Mouse (Mus musculus): ENCODE results near the gene Zfr2. TPM values are rescaled to one million over a fixed set of nuclear protein-coding genes. Genes with fewer than 3 reads are reported as not detected.
A peak's percentile ranks its signal among the peaks of the same experiment; 100 is the strongest.

Gene Zfr2
- polyA plus RNA-seq, 1 experiment = 77.6 TPM

DNA sequence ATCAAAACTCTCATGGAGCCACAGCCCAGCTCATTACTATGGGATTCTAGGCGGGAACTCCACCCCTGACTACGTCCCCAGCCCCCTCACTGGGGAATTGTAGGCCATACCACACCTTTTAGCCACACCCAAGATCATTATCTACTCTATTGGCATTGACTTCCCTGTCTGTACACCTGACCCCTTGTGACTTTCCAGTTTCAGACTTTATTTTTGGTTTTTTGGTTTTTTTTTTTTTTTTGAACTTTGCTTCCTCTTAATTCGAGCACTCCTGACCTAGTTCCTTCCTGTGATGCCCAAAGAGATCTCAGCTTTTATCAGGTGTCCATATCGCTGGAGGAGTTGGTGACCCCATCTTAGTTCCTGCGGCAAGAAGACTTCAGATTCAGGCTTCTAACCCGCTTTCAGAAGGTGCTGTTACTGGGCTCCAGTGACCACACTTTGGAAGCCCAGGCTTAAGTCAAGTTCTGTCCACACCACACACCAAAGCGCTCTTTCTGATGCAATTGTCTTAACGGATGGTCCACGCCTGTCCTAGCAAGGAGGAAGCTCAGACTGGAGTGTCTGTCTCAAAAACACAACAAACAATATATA, 58.7 kb downstream of the Zfr2 start, which contains the start of gene Tjp3:
TSS of gene Tjp3 (minus strand) at position 71 of the 594 bp plus-strand sequence.
- 81% methylated on average over 9 of the region's 9 CpGs for WGBS
- DNase-seq = no peak
- no peak for TF ChIP-seq CTCF (IDR thresholded peaks at IDR 0.05; ENCODE audit: borderline replicate concordance, insufficient read depth, low read depth, low read length)
- no peak for TF ChIP-seq POLR2A (IDR thresholded peaks at IDR 0.05; ENCODE audit: borderline replicate concordance, insufficient read depth, low read length)
- no peaks in the 10 kb centered on the region for H3K27me3 ChIP-seq (ENCODE audit: control insufficient read depth, insufficient read depth, low read length)
- H3K27ac ChIP-seq (ENCODE audit: insufficient read depth, low read length) = no peak within 1 kb of the TSS
- peaks cover 22% of the 10 kb centered on the region for H3K4me1 ChIP-seq (ENCODE audit: control insufficient read depth, insufficient read depth, low read length)
- no peak within 1 kb of the TSS for H3K4me3 ChIP-seq (replicated peaks; ENCODE audit: insufficient read depth, low read depth, low read length)

DNA sequence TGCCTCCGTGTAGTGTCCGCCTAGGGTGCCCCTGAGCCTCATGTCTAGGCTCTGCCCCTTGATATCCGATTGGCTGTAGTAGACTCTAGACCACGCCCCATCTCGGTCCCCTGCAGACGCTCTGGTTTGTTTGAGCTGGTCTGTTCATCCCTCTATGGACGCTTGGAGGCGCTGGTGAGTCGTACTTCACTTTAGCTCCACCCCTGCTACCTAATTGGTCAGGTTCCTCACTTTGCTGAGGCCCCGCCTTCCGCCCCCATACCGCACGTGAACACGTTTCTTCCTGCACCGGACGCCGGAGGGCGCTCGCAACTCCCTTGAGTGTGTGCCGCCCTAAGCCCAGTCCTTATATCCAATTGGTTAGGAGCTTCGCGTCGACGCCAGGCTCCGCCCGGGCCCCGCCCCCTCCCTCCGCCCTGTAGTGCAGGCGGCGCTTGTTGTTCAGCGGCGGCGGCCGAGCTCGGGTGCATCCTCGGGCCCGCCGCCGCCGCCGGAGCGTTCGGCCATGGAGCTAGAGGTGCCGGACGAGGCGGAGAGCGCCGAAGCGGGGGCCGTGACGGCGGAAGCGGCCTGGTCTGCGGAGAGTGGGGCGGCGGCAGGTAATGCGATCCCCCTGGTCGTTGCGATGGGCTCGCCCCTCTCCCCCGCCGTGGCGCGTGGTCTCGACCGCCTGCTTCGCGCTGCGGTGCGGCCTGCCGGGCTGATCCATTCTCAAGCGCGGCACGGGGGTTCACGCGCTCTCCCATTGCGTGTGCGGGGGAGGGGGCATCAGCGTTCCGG, 59.8 kb downstream of the Zfr2 start, which contains the start of gene Pip5k1c:
TSS of gene Pip5k1c (plus strand) at position 410 of the 780 bp plus-strand sequence.
- H3K27me3 ChIP-seq (ENCODE audit: control insufficient read depth, insufficient read depth, low read length) = no peaks in the 10 kb centered on the region
- under 1% methylated on average over 80 of the region's 80 CpGs for WGBS
- peak; percentile 100 for DNase-seq
- TF ChIP-seq CTCF (IDR thresholded peaks at IDR 0.05; ENCODE audit: borderline replicate concordance, insufficient read depth, low read depth, low read length) (peak; percentile 79), POLR2A (IDR thresholded peaks at IDR 0.05; ENCODE audit: borderline replicate concordance, insufficient read depth, low read length) (peak; percentile 84)
- H3K4me3 ChIP-seq (replicated peaks; ENCODE audit: insufficient read depth, low read depth, low read length) = peak within 1 kb of the TSS; percentile 71
- peak within 1 kb of the TSS; percentile 87 for H3K27ac ChIP-seq (ENCODE audit: insufficient read depth, low read length)
- H3K4me1 ChIP-seq (ENCODE audit: control insufficient read depth, insufficient read depth, low read length) = peaks cover 29% of the 10 kb centered on the region

DNA sequence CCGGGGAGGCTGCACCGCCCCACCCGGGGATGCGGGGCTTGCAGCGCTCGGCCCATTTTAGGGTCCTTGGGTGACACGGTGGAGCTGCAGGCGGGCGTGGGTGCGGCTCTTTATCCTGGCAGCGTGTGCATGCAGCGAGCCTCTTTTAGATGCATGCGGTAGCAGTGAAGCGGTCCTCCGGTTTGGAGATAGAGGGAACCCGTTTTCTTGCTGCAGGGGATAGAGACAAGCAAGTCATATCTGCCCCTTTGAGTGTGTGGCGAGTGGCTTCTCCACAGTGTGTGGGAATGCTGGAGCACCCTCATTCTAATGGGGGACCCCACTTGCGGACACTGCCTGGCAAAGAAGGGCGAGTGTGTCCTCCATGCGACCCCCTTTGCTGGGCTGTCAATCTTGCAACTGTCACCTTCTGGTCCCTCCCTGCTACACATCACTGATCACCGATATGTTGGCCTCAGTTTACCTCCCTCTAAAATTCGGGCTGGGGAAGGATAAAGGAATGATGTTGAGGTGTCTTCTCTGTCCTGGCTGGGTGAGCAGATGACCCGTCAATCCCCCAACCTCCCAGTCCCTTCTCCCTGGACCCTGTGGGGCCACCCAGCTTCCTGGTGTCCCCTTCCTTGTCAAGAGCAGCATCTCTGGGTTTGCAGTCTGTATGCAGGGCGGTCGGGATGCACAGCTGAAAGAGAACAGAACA, 60.5 kb downstream of the Zfr2 start:
- WGBS = under 1% methylated on average over 25 of the region's 25 CpGs
- peak overlapping the region; percentile 71 for H3K4me3 ChIP-seq (replicated peaks; ENCODE audit: insufficient read depth, low read depth, low read length)
- H3K27me3 ChIP-seq (ENCODE audit: control insufficient read depth, insufficient read depth, low read length) = no peaks in the 10 kb centered on the region
- peak overlapping the region; percentile 87 for H3K27ac ChIP-seq (ENCODE audit: insufficient read depth, low read length)
- H3K4me1 ChIP-seq (ENCODE audit: control insufficient read depth, insufficient read depth, low read length) = peaks cover 37% of the 10 kb centered on the region
- no peak for DNase-seq
- TF ChIP-seq CTCF (IDR thresholded peaks at IDR 0.05; ENCODE audit: borderline replicate concordance, insufficient read depth, low read depth, low read length) (no peak), POLR2A (IDR thresholded peaks at IDR 0.05; ENCODE audit: borderline replicate concordance, insufficient read depth, low read length) (no peak)

DNA sequence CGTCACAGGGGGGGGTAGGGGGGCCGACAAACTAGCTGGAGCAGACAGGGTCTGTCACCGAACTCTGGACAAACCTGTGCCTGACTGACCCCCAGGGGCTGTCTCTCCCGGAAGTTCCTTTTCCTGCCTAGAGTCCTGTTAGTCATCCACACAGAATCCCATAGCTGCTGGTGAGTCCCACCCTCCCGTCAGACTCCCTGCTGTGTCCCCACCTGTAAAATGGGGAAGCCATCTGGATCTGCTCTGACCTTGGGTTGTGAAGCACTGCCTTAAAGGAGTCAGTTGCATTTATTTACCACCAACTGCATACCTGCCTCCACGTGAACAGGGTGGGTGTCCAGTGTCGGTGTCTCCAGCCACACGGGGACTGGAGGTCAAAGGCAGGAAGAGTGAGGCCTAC, 61.5 kb downstream of the Zfr2 start:
- Histone ChIP-seq H3K4me1 (ENCODE audit: control insufficient read depth, insufficient read depth, low read length) (peaks cover 46% of the 10 kb centered on the region), H3K4me3 (replicated peaks; ENCODE audit: insufficient read depth, low read depth, low read length) (peak overlapping the region; percentile 71), H3K27ac (ENCODE audit: insufficient read depth, low read length) (peak overlapping the region; percentile 87), H3K27me3 (ENCODE audit: control insufficient read depth, insufficient read depth, low read length) (no peaks in the 10 kb centered on the region)
- 8% methylated on average over 8 of the region's 8 CpGs for WGBS
- DNase-seq = peak; percentile 90 to 92
- TF ChIP-seq CTCF (IDR thresholded peaks at IDR 0.05; ENCODE audit: borderline replicate concordance, insufficient read depth, low read depth, low read length) = no peak
- TF ChIP-seq POLR2A (IDR thresholded peaks at IDR 0.05; ENCODE audit: borderline replicate concordance, insufficient read depth, low read length) = no peak

DNA sequence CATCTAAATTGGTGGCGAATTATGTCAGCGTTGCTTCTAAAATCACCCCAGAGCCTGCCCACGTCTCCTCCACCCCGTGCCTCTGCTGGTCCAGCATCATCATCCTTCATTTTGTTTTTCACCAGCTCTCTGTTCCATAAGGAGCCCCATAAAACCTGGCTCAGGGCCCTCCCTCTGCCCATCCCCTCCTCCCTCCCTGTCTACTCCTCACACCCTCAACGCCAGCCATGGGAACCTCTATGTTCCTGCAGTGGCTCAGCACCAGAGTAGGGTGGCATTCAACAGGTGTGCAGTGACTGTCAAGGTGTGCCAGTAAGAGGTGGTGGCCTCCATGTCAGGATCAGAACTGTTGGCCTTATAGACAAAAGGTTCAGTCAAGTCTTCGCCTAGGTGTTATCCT, 62.2 kb downstream of the Zfr2 start:
- Histone ChIP-seq H3K27ac (ENCODE audit: insufficient read depth, low read length) (peak overlapping the region; percentile 87), H3K4me3 (replicated peaks; ENCODE audit: insufficient read depth, low read depth, low read length) (peak overlapping the region; percentile 71), H3K4me1 (ENCODE audit: control insufficient read depth, insufficient read depth, low read length) (peaks cover 54% of the 10 kb centered on the region), H3K27me3 (ENCODE audit: control insufficient read depth, insufficient read depth, low read length) (no peaks in the 10 kb centered on the region)
- peak; percentile 55 to 58 for DNase-seq
- no peak for TF ChIP-seq POLR2A (IDR thresholded peaks at IDR 0.05; ENCODE audit: borderline replicate concordance, insufficient read depth, low read length)
- TF ChIP-seq CTCF (IDR thresholded peaks at IDR 0.05; ENCODE audit: borderline replicate concordance, insufficient read depth, low read depth, low read length) = no peak
- WGBS = 37% methylated on average over 6 of the region's 6 CpGs

DNA sequence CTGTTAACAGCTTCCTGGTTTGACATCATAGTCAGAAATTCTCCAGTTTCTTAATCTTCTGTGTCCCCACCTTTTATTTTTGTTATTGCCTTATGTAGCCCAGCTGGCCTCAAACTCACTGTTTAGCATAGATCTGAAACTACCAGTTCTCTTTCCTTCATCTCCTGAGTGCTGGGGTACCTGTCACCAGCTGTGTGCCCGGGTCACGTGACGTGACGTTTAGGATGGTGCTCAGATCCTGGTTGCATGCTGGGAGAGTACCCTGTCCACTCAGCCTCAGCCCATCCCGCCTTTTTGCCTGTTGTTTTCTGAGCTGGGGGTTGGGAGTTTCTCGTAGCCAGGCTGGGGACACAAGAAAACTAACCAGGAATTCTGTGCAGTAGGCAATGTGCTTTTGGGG, 64.3 kb downstream of the Zfr2 start:
- Histone ChIP-seq H3K27me3 (ENCODE audit: control insufficient read depth, insufficient read depth, low read length) (no peaks in the 10 kb centered on the region), H3K4me1 (ENCODE audit: control insufficient read depth, insufficient read depth, low read length) (peaks cover 72% of the 10 kb centered on the region), H3K27ac (ENCODE audit: insufficient read depth, low read length) (peak overlapping the region; percentile 78), H3K4me3 (replicated peaks; ENCODE audit: insufficient read depth, low read depth, low read length) (peak overlapping the region; percentile 12)
- 38% methylated on average over 6 of the region's 6 CpGs for WGBS
- TF ChIP-seq POLR2A (IDR thresholded peaks at IDR 0.05; ENCODE audit: borderline replicate concordance, insufficient read depth, low read length) (no peak), CTCF (IDR thresholded peaks at IDR 0.05; ENCODE audit: borderline replicate concordance, insufficient read depth, low read depth, low read length) (no peak)
- no peak for DNase-seq

DNA sequence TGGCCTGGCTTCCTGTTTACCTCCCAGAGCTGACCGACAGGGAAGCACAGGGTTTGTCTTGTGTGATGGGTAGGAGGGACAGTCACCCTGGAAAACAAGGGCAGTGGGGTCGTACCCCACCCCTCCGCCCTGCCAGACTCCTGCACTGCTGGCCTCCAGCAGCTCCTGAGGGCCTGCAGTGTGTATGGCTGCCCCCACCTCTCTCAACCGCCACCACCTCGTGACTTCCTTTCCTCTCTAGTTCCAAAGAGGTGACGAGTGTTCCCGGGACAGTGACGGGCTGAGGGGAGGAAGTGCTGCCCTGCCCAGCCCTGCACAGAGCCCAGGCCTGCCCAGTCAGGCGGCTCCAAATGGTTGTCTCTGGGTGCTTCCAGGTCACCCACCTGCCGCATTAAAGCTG, 64.9 kb downstream of the Zfr2 start:
- no peak for TF ChIP-seq POLR2A (IDR thresholded peaks at IDR 0.05; ENCODE audit: borderline replicate concordance, insufficient read depth, low read length)
- TF ChIP-seq CTCF (IDR thresholded peaks at IDR 0.05; ENCODE audit: borderline replicate concordance, insufficient read depth, low read depth, low read length) = no peak
- WGBS = 11% methylated on average over 10 of the region's 10 CpGs
- Histone ChIP-seq H3K4me3 (replicated peaks; ENCODE audit: insufficient read depth, low read depth, low read length) (peak overlapping the region; percentile 19), H3K4me1 (ENCODE audit: control insufficient read depth, insufficient read depth, low read length) (peaks cover 78% of the 10 kb centered on the region), H3K27me3 (ENCODE audit: control insufficient read depth, insufficient read depth, low read length) (no peaks in the 10 kb centered on the region), H3K27ac (ENCODE audit: insufficient read depth, low read length) (peak overlapping the region; percentile 78)
- DNase-seq = peak in 1 of 2 experiments; percentile 50
